Mouse (Mus musculus) thymus, postnatal 36 days (tissue): ENCODE results near the gene Slc8a1.

Experiments
- DNase-seq, 2 experiments: peaks; one replicate each; pipeline ENCODE4 v3.0.0; 2022; ENCODE audit warnings: mixed read lengths in 2 of 2

Slc8a1 gene

GRCm38 (mm10) chr17:81738311-81738755, at the start of gene Slc8a1:
Gene Slc8a1 (minus strand): TSS chr17:81738377.
- DNase-seq, result no peak

GRCm38 (mm10) chr17:81787350-81787749, 49.2 kb upstream of the Slc8a1 start:
- DNase-seq, result peak in 1 of 2 experiments; percentile 1

- no peak for DNase-seq
Measured at GRCm38 (mm10) chr17:81782326-81782725, 44.1 kb upstream of the Slc8a1 start.

- DNase-seq, result no peak
Measured at GRCm38 (mm10) chr17:81781491-81781890, 43.3 kb upstream of the Slc8a1 start.

- DNase-seq, result no peak
Measured at GRCm38 (mm10) chr17:81779883-81780282, 41.7 kb upstream of the Slc8a1 start.

- no peak for DNase-seq
Measured at GRCm38 (mm10) chr17:81750664-81751063, 12.5 kb upstream of the Slc8a1 start.

- DNase-seq, result no peak
Measured at GRCm38 (mm10) chr17:81743034-81743433, 4.9 kb upstream of the Slc8a1 start.

- DNase-seq, result no peak
Measured at GRCm38 (mm10) chr17:81740576-81740975, 2.4 kb upstream of the Slc8a1 start.

- no peak for DNase-seq
Measured at GRCm38 (mm10) chr17:81737779-81738178, 398 bp downstream of the Slc8a1 start.

- DNase-seq, result no peak
Measured at GRCm38 (mm10) chr17:81737309-81737708, 868 bp downstream of the Slc8a1 start.

GRCm38 (mm10) chr17:81735583-81735982, 2.6 kb downstream of the Slc8a1 start:
- DNase-seq, result no peak

GRCm38 (mm10) chr17:81729891-81730290, 8.3 kb downstream of the Slc8a1 start:
- DNase-seq, result no peak

GRCm38 (mm10) chr17:81712273-81712751, 25.9 kb downstream of the Slc8a1 start:
- no peak for DNase-seq

- no peak for DNase-seq
Measured at GRCm38 (mm10) chr17:81704761-81705160, 33.4 kb downstream of the Slc8a1 start.

- no peak for DNase-seq
Measured at GRCm38 (mm10) chr17:81703258-81703657, 34.9 kb downstream of the Slc8a1 start.

- no peak for DNase-seq
Measured at GRCm38 (mm10) chr17:81701701-81702100, 36.5 kb downstream of the Slc8a1 start.

- no peak for DNase-seq
Measured at GRCm38 (mm10) chr17:81698789-81699188, 39.4 kb downstream of the Slc8a1 start.

- DNase-seq, result no peak
Measured at GRCm38 (mm10) chr17:81697695-81698094, 40.5 kb downstream of the Slc8a1 start.

- DNase-seq, result no peak
Measured at GRCm38 (mm10) chr17:81694977-81695376, 43.2 kb downstream of the Slc8a1 start.

GRCm38 (mm10) chr17:81679616-81680015, 58.6 kb downstream of the Slc8a1 start:
- DNase-seq, result no peak

- no peak for DNase-seq
Measured at GRCm38 (mm10) chr17:81677450-81677849, 60.7 kb downstream of the Slc8a1 start.

- no peak for DNase-seq
Measured at GRCm38 (mm10) chr17:81676203-81676602, 62.0 kb downstream of the Slc8a1 start.

GRCm38 (mm10) chr17:81671245-81671644, 66.9 kb downstream of the Slc8a1 start:
- DNase-seq, result no peak

GRCm38 (mm10) chr17:81669816-81670691, 68.1 kb downstream of the Slc8a1 start:
- DNase-seq, result peak; percentile 8 to 19
